Mouse (Mus musculus) small intestine, adult 2 months (tissue): ENCODE measurements around the gene H2-DMa.

Experiments used
- CTCF ChIP-seq: fragments of 200-500 bp; IDR thresholded peaks from 2 replicates; pipeline ENCODE4 v1.5.1; 2012; ENCODE audit warnings: low read depth, mild to moderate bottlenecking, control low read depth, inconsistent platforms, low read length, moderate library complexity, mixed read lengths; ENCODE audit not compliant: insufficient replicate concordance, insufficient read length; ENCODE audit errors: extremely low read depth
- POLR2A ChIP-seq: fragments of 200-500 bp; IDR thresholded peaks from 2 replicates; pipeline ENCODE4 v1.6.1; 2012; ENCODE audit warnings: low read depth, mild to moderate bottlenecking, control low read depth, inconsistent platforms, low read length, moderate library complexity

DNA sequence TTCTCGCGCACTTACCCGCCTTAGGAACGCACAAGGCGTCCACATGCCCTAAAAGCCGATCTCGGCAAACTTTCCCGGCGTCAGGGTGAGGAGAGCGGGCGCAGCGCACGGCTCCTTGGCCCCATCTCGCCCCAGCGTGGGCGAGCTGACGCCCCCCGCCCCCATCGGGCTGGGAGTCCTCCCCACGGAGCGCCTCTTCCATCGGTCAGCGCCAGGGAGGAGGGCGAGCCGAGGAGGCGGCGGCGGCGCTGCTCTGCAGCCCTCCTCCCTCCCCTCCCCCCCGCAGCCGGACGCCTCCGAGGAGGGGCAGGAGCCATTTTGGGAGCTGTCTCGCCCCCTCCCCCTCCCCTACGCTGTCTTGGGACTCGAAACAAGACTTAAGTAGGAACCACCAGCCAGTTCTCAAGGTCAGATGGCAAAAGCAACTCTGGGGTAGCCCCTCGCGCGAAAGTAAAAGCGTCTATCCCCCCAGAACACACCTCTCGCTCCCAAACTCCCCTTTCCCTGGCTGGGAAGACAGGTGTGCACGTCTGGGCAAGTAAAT is 911 bp downstream of the H2-DMa start:
- TF ChIP-seq CTCF = no peak
- TF ChIP-seq POLR2A = no peak
